Mouse (Mus musculus) kidney, embryonic 15.5 days (tissue): ENCODE results near the gene Lrrc19. TPM values are rescaled to one million over a fixed set of nuclear protein-coding genes. Genes with fewer than 3 reads are reported as not detected.
A peak's percentile ranks its signal among the peaks of the same experiment; 100 is the strongest.

Source experiments
- microRNA counts: library from miRNA; unstranded; fragments of <30 nt; microRNA quantifications from one replicate; lab custom pipeline; 2016
- microRNA-seq: library from miRNA; unstranded; fragments of <30 nt; microRNA quantifications from one replicate; pipeline ENCODE4, GENCODE M21; 2016
- polyA plus RNA-seq: library from polyadenylated mRNA; unstranded; fragments of >200 nt; fragmentation: Nextera tagmentation; extraction: Ambion mirVana; gene quantifications from 2 replicates; pipeline ENCODE4 v1.2.1, GENCODE M21; 2015

Lrrc19 gene
- polyA plus RNA-seq, 1 experiment from 2014 or later: 2.3 TPM

MicroRNAs encoded within 50 kb of the gene (microRNA counts, 519-probe panel; counts per million panel counts)
- 2,880 counts per million, percentile 74 among the panel's probes with 10 or more counts for microRNA mmu-miR-872 (lab: Ali Mortazavi, UCI)

Small RNA genes lying within 50 kb of the gene (microRNA-seq; reads per million reads assigned to microRNA genes)
- 2,660 reads per million, percentile 87 among the genes with 10 or more reads in this experiment for gene Mir872

Other genes starting within 250 kb of the Lrrc19 start
- gene Gm10306, start 93.6 kb downstream of the Lrrc19 start, polyA plus RNA-seq: not detected in 2 replicates
- gene Caap1, start 93.3 kb downstream of the Lrrc19 start, polyA plus RNA-seq: 23.6 and 23.9 TPM in 2 replicates
- gene Plaa, start 46.9 kb downstream of the Lrrc19 start, polyA plus RNA-seq: 70.7 and 75.6 TPM in 2 replicates
- gene Ift74, start 35.7 kb downstream of the Lrrc19 start, polyA plus RNA-seq: 40.6 and 43.9 TPM in 2 replicates
- 33.0 and 34.1 TPM in 2 replicates for gene Tek, start 89.1 kb upstream of the Lrrc19 start, polyA plus RNA-seq